Mouse (Mus musculus) stomach, postnatal 0 days (tissue): Measurements from ENCODE around the gene Syde2. TPM values are rescaled to one million over a fixed set of nuclear protein-coding genes. Genes with fewer than 3 reads are reported as not detected.
A peak's percentile ranks its signal among the peaks of the same experiment; 100 is the strongest.

ENCODE experiments used
- ATAC-seq: fragments of 200-750 bp; cut with Nextera tagmentation; 2 replicates; pipeline ENCODE4 v1.8.0; 2017; ENCODE audit not compliant: low FRiP score, low TSS enrichment
- DNase-seq: peaks from one replicate; pipeline ENCODE4 v3.0.0-alpha.2; 2016; ENCODE audit warnings: low spot score
- H3K27ac ChIP-seq: fragments of 300-500 bp; sonication (generic); replicated peaks from 2 replicates; pipeline ENCODE4 v1.5.1; 2014; ENCODE audit warnings: mild to moderate bottlenecking, control low read depth
- H3K27me3 ChIP-seq: fragments of 300-500 bp; sonication (generic); 2 replicates; pipeline ENCODE4 v1.6.1; 2014; ENCODE audit warnings: low read length; ENCODE audit not compliant: control insufficient read depth, insufficient read depth
- H3K36me3 ChIP-seq: fragments of 300-500 bp; sonication (generic); 2 replicates; pipeline ENCODE4 v1.6.1; 2014; ENCODE audit warnings: low read length, mixed read lengths; ENCODE audit not compliant: control insufficient read depth, insufficient read depth
- H3K4me1 ChIP-seq: fragments of 300-500 bp; sonication (generic); replicated peaks from 2 replicates; pipeline ENCODE4 v1.6.1; 2014; ENCODE audit warnings: antibody characterized with exemption; ENCODE audit not compliant: control insufficient read depth, insufficient read depth
- H3K4me2 ChIP-seq: fragments of 300-500 bp; sonication (generic); replicated peaks from 2 replicates; pipeline ENCODE4 v1.6.1; 2014; ENCODE audit warnings: low read depth, mild to moderate bottlenecking, control low read depth, moderate library complexity
- H3K4me3 ChIP-seq: fragments of 300-500 bp; sonication (generic); 2 replicates; pipeline ENCODE4 v1.5.1; 2014; ENCODE audit warnings: low read depth, low read length, control low read depth
- H3K9ac ChIP-seq: fragments of 300-500 bp; sonication (generic); 2 replicates; pipeline ENCODE4 v1.6.1; 2014; ENCODE audit warnings: mild to moderate bottlenecking, low read length, control low read depth, mixed read lengths
- H3K9me3 ChIP-seq: fragments of 300-500 bp; sonication (generic); 2 replicates; pipeline ENCODE4 v1.6.1; 2016; ENCODE audit warnings: low read length; ENCODE audit not compliant: control insufficient read depth
- CTCF ChIP-seq: IDR thresholded peaks from 2 replicates; pipeline ENCODE4 v1.5.1; 2016; ENCODE audit warnings: antibody characterized with exemption, low read depth, mild to moderate bottlenecking, moderate library complexity
- EP300 ChIP-seq: optimal IDR thresholded peaks from 2 replicates; pipeline ENCODE3; 2016; ENCODE audit warnings: antibody characterized with exemption
- WGBS: fragments of 180-500 bp; shearing (Covaris S2); extraction: QIAGEN DNeasy Blood & Tissue Kit; methylation state at CpG from one replicate; pipeline ENCODE4 v1.1.7; 2014; 5-methylcytosine and 5-hydroxymethylcytosine counted together
- polyA plus RNA-seq: library from polyadenylated mRNA; unstranded; fragments of >200 nt; fragmentation: Nextera tagmentation; extraction: Ambion mirVana; gene quantifications from 2 replicates; pipeline ENCODE4 v1.2.1, GENCODE M21; 2015

Syde2 gene
- polyA plus RNA-seq, 1 experiment from 2014 or later, result 1.4 TPM

- H3K9me3 ChIP-seq, result no peaks in the 10 kb centered on the region
- no peak for TF ChIP-seq EP300
- TF ChIP-seq CTCF, result no peak
- WGBS, result 45% methylated on average over 11 of the region's 11 CpGs
- ATAC-seq (no peak), DNase-seq (no peak)
- H3K9ac ChIP-seq, result no peak overlapping the region
- no peak overlapping the region for H3K4me2 ChIP-seq
- no peak overlapping the region for H3K27ac ChIP-seq
- no peaks in the 10 kb centered on the region; the same call in 1 of the 2 replicates for H3K4me1 ChIP-seq
- H3K27me3 ChIP-seq, result no peaks in the 10 kb centered on the region
- no peaks in the 10 kb centered on the region for H3K36me3 ChIP-seq
- no peak overlapping the region for H3K4me3 ChIP-seq
These were observed 57.3 kb downstream of the Syde2 start for GRCm38 (mm10) chr3:146044977-146045376.

GRCm38 (mm10) chr3:146046076-146046475, 58.4 kb downstream of the Syde2 start:
- no peaks in the 10 kb centered on the region; the same call in 1 of the 2 replicates for H3K4me1 ChIP-seq
- no peaks in the 10 kb centered on the region for H3K36me3 ChIP-seq
- 80% methylated on average over 11 of the region's 11 CpGs for WGBS
- no peak overlapping the region for H3K27ac ChIP-seq
- TF ChIP-seq CTCF (no peak), EP300 (no peak)
- H3K9me3 ChIP-seq, result no peaks in the 10 kb centered on the region
- no peaks in the 10 kb centered on the region for H3K27me3 ChIP-seq
- no peak overlapping the region for H3K4me2 ChIP-seq
- no peak overlapping the region for H3K4me3 ChIP-seq
- ATAC-seq, result no peak
- DNase-seq, result no peak
- no peak overlapping the region for H3K9ac ChIP-seq

GRCm38 (mm10) chr3:146047704-146048207, 60.1 kb downstream of the Syde2 start:
- ATAC-seq (peak; percentile 83), DNase-seq (peak; percentile 69)
- TF ChIP-seq EP300 (no peak), CTCF (no peak)
- H3K4me2 ChIP-seq, result peak overlapping the region; percentile 48
- peak overlapping the region; percentile 63 for H3K27ac ChIP-seq
- 21% methylated on average over 15 of the region's 15 CpGs for WGBS
- no peak overlapping the region for H3K9ac ChIP-seq
- no peaks in the 10 kb centered on the region for H3K9me3 ChIP-seq
- no peaks in the 10 kb centered on the region; the same call in 1 of the 2 replicates for H3K4me1 ChIP-seq
- no peaks in the 10 kb centered on the region for H3K27me3 ChIP-seq
- peak overlapping the region; percentile 19; the same call in 1 of the 2 replicates for H3K4me3 ChIP-seq
- H3K36me3 ChIP-seq, result no peaks in the 10 kb centered on the region

GRCm38 (mm10) chr3:146049951-146050350, 62.3 kb downstream of the Syde2 start:
- ATAC-seq (no peak), DNase-seq (no peak)
- H3K9me3 ChIP-seq, result no peaks in the 10 kb centered on the region
- no peak overlapping the region for H3K9ac ChIP-seq
- H3K36me3 ChIP-seq, result no peaks in the 10 kb centered on the region
- H3K27ac ChIP-seq, result no peak overlapping the region
- no peaks in the 10 kb centered on the region; the same call in 1 of the 2 replicates for H3K4me1 ChIP-seq
- TF ChIP-seq EP300 (no peak), CTCF (no peak)
- 52% methylated on average over 5 of the region's 5 CpGs for whole genome bisulfite sequencing
- no peaks in the 10 kb centered on the region for H3K27me3 ChIP-seq
- no peak overlapping the region for H3K4me2 ChIP-seq
- no peak overlapping the region for H3K4me3 ChIP-seq

- H3K9ac ChIP-seq, result no peak overlapping the region
- no peaks in the 10 kb centered on the region for H3K9me3 ChIP-seq
- no peak overlapping the region for H3K4me2 ChIP-seq
- no peaks in the 10 kb centered on the region; the same call in 1 of the 2 replicates for H3K4me1 ChIP-seq
- no peak for TF ChIP-seq CTCF
- no peak for TF ChIP-seq EP300
- no peak overlapping the region for H3K27ac ChIP-seq
- DNase-seq, result no peak
- H3K4me3 ChIP-seq, result no peak overlapping the region
- 55% methylated on average over 11 of the region's 11 CpGs for WGBS
- no peak for ATAC-seq
- H3K27me3 ChIP-seq, result no peaks in the 10 kb centered on the region
- H3K36me3 ChIP-seq, result no peaks in the 10 kb centered on the region
These were observed 63.8 kb downstream of the Syde2 start for GRCm38 (mm10) chr3:146051277-146052007.
